11 mouse cellular contexts compared by ENCODE assay signal in the genomic region with DNA sequence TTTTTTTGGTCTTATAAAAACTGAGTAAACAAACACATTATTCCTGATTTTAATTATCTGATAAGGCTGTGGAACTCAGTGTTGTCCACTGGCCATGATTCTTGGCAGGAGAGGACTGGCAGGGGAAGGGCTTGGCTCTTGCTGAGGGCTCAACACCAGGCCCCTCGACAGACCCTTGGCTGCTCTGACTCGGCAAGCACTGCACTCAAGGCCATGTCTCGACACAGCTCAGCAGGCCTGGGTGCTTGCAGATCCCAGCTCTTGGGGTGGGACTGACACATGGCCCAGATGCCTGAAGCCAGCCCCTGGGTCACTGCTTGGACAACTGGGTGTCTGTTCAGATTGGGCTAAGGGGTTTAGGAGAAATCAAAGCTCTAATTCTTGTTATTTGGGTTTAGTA. TPM values are rescaled to one million over a fixed set of nuclear protein-coding genes. Genes with fewer than 3 reads are reported as not detected.
DNase-seq lines count a peak whose midpoint lies in the region; ATAC-seq lines count a peak whose summit lies in the region.
"Had no signal": no experiment of that assay in that cellular context is flagged by ENCODE, and none has a peak within 500 bp of the region (broad histone marks: within the 10 kb centered on the region; RNA-seq: fewer than 3 reads in every experiment).

No protein-coding gene starts in this region.

- no peaks in the 10 kb centered on the region for H3K4me1 ChIP-seq in kidney, embryonic 15.5 days
- H3K4me1 ChIP-seq in intestine, embryonic 16.5 days (ENCODE audit: control insufficient read depth, insufficient read depth, low read length), result no peaks in the 10 kb centered on the region
- H3K4me1 ChIP-seq: liver, embryonic 12.5 days had no signal

- no peaks in the 10 kb centered on the region for H3K27me3 ChIP-seq in kidney, embryonic 15.5 days
- H3K27me3 ChIP-seq in intestine, embryonic 16.5 days (replicated peaks; ENCODE audit: control insufficient read depth, insufficient read depth, low read length), result no peaks in the 10 kb centered on the region
- H3K27me3 ChIP-seq: liver, embryonic 12.5 days had no signal

- no peak overlapping the region for H3K4me2 ChIP-seq in kidney, embryonic 15.5 days
- H3K4me2 ChIP-seq in intestine, embryonic 16.5 days (ENCODE audit: low read depth, low read length), result no peak overlapping the region
- H3K4me2 ChIP-seq: liver, embryonic 12.5 days had no signal

- no peak overlapping the region for H3K9ac ChIP-seq in kidney, embryonic 15.5 days
- H3K9ac ChIP-seq in intestine, embryonic 16.5 days (ENCODE audit: low read depth, low read length), result no peak overlapping the region
- H3K9ac ChIP-seq: liver, embryonic 12.5 days had no signal

- no peak overlapping the region for H3K27ac ChIP-seq in kidney, embryonic 15.5 days
- no peak overlapping the region for H3K27ac ChIP-seq in intestine, embryonic 16.5 days (ENCODE audit: low read length)
- H3K27ac ChIP-seq: liver, embryonic 12.5 days had no signal

- DNase-seq in adrenal gland, postnatal 10 days, result peak; percentile 37
- no peak for DNase-seq in adrenal gland, adult 8-10 months
- DNase-seq in kidney, adult 11 months, result peak; percentile 41
- peak; percentile 22 for DNase-seq in adrenal gland, postnatal 25 days
- DNase-seq in kidney, postnatal 25 days, result peak; percentile 31 to 83

- 65% methylated on average over 3 of the region's 3 CpGs for WGBS in kidney, embryonic 15.5 days
- WGBS in intestine, embryonic 16.5 days, result 71% methylated on average over 3 of the region's 3 CpGs

- H3K4me3 ChIP-seq in kidney, embryonic 15.5 days (replicated peaks), result no peak overlapping the region
- no peak overlapping the region for H3K4me3 ChIP-seq in intestine, embryonic 16.5 days (ENCODE audit: low read length)
- H3K4me3 ChIP-seq: liver, embryonic 12.5 days had no signal

- no peaks in the 10 kb centered on the region for H3K9me3 ChIP-seq in kidney, embryonic 15.5 days (replicated peaks)
- no peaks in the 10 kb centered on the region for H3K9me3 ChIP-seq in intestine, embryonic 16.5 days (ENCODE audit: control insufficient read depth, low read length)
- H3K9me3 ChIP-seq: liver, embryonic 12.5 days had no signal

- peaks cover 37% of the 10 kb centered on the region for H3K36me3 ChIP-seq in kidney, embryonic 15.5 days
- 0 out of 2 replicates have a peak, but pooled peaks cover 3% of the 10 kb centered on the region for H3K36me3 ChIP-seq in intestine, embryonic 16.5 days (ENCODE audit: control insufficient read depth, insufficient read depth, low read length)
- H3K36me3 ChIP-seq: liver, embryonic 12.5 days had no signal

- no peak for ATAC-seq in kidney, embryonic 15.5 days (replicated peaks; ENCODE audit: low FRiP score)
- ATAC-seq in intestine, embryonic 16.5 days, result no peak
- no peak for ATAC-seq in CD4-positive, CD25-positive, alpha-beta regulatory T cell, adult 4 months
- ATAC-seq: liver, embryonic 12.5 days had no signal

RNA-seq across cellular contexts. Expression of a gene that starts 11.4 kb away (rescaled TPM):
- total RNA-seq in adrenal gland, postnatal 10 days (2021), result 1 to 10 TPM; 4.5 to 6.6 TPM
- total RNA-seq in adrenal gland, adult 8-10 months (2022), result 10 to 100 TPM in 1 of 4 experiments, 1 to 10 TPM in 3; 4.0 to 10.2 (median 6.3) TPM
- polyA plus RNA-seq in kidney, embryonic 15.5 days (2015; fragmentation: Nextera tagmentation; extraction: Ambion mirVana), result 15.6 and 16.0 TPM in 2 replicates
- 6.0 and 6.2 TPM in 2 replicates for total RNA-seq in adrenal gland, postnatal 25 days (2021)
- 5.8 and 6.4 TPM in 2 replicates for polyA plus RNA-seq in intestine, embryonic 16.5 days (2015; fragmentation: Nextera tagmentation; extraction: Ambion mirVana)
- polyA plus RNA-seq in CD4-positive, CD25-positive, alpha-beta regulatory T cell, adult 4 months (2017; shearing (Covaris generic)), result under 1 TPM; 0.08 to 0.66 TPM

RNA-seq across cellular contexts. Expression of a gene that starts 39.7 kb away (rescaled TPM):
- 1 to 10 TPM; 6.3 to 7.2 TPM for total RNA-seq in adrenal gland, postnatal 10 days (2021)
- total RNA-seq in adrenal gland, adult 8-10 months (2022), result 10 to 100 TPM; 13.6 to 32.7 (median 23.2) TPM
- 5.9 and 6.1 TPM in 2 replicates for polyA plus RNA-seq in kidney, embryonic 15.5 days (2015; fragmentation: Nextera tagmentation; extraction: Ambion mirVana)
- 4.6 and 10.4 TPM in 2 replicates for total RNA-seq in adrenal gland, postnatal 25 days (2021)
- polyA plus RNA-seq in intestine, embryonic 16.5 days (2015; fragmentation: Nextera tagmentation; extraction: Ambion mirVana), result 0.33 TPM in 1 of 2 replicates, not detected in the other
- polyA plus RNA-seq in CD4-positive, CD25-positive, alpha-beta regulatory T cell, adult 4 months (2017; shearing (Covaris generic)), result not detected
- total RNA-seq: common myeloid progenitor, adult 5-6 weeks; hematopoietic stem cell, adult 5-6 weeks had no signal
